Mouse (Mus musculus): ENCODE measurements around the gene Ephx1.

Ephx1 gene

DNA sequence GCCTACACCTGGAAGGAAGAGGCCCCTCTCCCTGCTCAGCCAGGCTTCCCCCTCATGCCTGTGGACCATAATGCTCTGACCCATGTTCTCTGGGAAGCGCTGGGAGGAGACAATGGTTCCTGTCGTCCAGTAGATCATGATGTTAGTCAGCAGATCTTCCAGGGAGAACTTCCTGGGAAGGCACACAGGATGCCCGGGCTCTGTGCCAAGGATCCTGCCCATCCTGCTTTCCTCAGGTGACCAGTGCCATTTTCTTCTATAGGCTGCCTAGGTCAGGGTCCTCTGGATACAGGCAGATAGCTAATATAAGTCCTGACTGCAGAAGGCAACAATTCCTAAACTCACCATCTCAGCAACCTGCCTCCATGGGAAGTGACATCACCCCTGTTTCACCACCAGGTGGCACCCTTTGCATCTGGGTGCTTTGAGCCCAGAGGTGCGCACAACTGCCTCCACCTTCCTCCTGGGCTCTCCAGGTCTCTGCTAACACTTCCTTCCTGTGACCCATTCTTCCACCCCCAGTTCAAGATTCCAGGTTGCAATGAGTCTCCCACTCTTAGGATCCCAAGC, 44.5 kb downstream of the Ephx1 start:
- in situ Hi-C loops (cut with MboI) = loop anchor here (10.0 kb wide), 1 partner anchor 71 kb away; the partner anchor contains the start of gene Pycr2

DNA sequence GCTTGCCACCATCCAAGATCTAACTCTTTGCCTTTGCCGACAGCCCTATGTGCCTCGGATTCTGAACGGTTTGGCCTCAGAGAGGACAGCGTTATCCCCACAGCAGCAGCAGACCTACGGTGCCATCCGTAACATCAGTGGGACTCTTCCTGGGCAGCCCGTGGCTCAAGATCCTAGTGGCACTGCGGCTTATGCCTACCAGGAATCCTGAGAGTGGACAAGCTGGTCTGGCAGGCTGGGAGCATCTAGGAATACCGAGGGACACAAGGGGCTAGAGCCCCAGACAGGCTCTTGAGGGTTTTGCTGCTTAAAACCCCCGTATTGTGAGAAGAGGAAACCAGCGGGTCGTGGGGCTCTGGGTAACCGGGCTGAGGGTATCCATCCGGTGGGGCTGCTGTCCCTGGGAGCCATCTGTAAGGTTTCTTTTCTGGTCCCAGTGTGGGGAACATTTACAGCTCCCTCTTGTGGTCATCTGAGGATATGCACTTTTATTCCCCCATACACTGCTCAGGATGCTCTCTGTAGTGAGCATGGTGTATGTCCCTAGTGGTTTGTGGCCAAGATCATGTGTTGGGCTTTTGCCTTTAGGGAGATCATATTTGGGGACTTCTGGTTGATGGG, 46.5 kb downstream of the Ephx1 start:
- in situ Hi-C loops (cut with MboI) = loop anchor here (10.0 kb wide), 1 partner anchor 69 kb away; the partner anchor contains the start of gene Pycr2

DNA sequence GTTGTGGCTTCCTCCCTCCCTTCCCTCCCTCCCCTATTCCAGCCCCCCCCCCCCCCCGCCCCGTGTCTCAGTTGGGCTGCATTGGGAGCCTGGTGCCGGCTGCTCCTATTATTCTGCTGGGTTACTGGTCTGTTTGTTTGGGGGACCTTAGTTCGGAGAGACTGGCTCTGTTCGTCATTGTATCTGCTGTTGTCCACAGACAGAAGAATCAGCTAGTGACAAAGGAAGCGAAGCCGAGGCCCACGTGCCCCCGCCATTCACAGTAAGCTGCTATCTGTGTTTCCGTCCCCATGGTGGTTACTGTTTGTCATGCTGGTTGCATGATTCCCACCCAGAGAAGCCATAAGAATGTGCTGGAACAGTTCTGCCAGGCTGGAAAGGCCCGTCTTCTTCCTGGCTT, 47.8 kb downstream of the Ephx1 start:
- in situ Hi-C loops (cut with MboI) = loop anchor here (10.0 kb wide), 1 partner anchor 68 kb away; the partner anchor contains the start of gene Pycr2

DNA sequence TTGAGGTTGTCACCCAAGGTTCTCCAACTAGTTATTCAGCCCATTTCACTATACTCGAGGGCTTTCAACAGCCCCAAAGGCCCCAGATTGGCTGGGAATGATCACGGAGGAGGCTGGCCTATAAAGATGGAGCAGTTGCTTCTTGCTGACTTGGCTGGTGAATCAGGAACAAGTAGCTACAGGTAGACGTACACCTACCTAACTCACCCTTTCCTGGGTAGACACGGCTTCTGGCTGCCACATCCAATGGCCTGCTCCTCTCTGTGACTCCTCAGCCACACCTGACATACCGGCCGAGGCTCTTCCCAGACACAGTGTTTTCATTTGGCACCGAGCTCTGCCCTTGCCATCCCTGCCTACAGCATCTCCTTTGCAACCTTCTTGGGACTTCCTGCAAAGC, 53.4 kb downstream of the Ephx1 start:
- in situ Hi-C loops (cut with MboI) = no loop called here

- in situ Hi-C loops (cut with MboI) = no loop called here
These were observed 54.2 kb downstream of the Ephx1 start for GRCm38 (mm10) chr1:180966542-180966941.

DNA sequence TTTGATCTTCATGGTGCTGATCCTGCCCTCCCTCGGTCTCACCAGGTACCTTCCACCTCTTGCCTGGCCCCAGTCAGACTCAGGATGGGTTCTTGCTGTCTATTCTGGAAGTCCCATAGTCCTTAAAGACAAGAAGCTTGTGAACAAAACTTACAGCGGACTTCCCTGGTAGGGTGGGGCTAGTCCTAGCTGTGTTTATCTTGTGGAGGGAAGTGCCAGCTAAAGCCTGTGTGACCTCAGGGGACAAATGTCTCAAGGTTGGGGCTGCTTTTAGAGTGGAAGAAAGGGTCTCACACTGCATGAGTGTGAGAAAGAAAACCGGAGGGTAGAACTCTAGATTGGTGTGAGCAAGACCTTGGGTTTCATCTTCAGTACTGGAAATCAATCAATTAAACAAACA, 54.9 kb downstream of the Ephx1 start:
- in situ Hi-C loops (cut with MboI) = no loop called here

GRCm38 (mm10) chr1:180958797-180959196, 61.9 kb downstream of the Ephx1 start:
- in situ Hi-C loops (cut with MboI) = no loop called here

GRCm38 (mm10) chr1:180957989-180958388, 62.7 kb downstream of the Ephx1 start:
- in situ Hi-C loops (cut with MboI) = no loop called here

- in situ Hi-C loops (cut with MboI) = no loop called here
These were observed 63.7 kb downstream of the Ephx1 start for GRCm38 (mm10) chr1:180956973-180957381.

- in situ Hi-C loops (cut with MboI) = no loop called here
These were observed 64.3 kb downstream of the Ephx1 start for GRCm38 (mm10) chr1:180956401-180956800.

GRCm38 (mm10) chr1:180952808-180953207, 67.9 kb downstream of the Ephx1 start:
- in situ Hi-C loops (cut with MboI) = no loop called here

DNA sequence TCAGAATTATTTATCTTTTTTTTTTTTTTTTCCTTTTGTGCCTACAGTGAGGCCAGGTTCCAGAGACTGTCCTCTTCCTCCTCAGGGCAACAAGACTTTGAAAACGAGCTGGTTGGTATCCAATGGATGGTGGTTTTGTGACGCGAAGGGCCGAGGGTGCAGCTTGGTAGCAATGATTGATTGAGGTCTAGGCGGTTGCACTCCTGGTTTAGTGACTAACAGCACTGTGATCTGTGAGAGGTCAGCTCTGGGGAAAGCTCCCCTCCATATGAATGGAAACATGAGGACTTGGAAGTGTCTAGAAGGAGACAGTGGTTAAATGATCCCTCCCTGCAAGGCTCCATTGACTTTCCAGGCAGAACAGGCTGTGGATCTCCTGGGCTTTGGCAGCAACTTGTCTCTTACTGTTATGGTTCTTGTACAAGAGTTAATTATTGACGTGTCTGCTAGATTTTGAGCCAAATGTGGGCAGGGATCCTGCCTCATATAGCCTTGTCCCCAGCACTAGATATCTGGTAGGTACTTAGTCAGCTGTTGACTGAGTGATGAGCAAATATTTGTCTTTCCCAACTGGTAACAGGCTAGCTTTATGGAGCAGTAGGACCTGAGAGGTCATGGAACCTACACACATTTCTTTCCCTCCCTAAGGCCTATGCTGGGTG, 68.5 kb downstream of the Ephx1 start:
- in situ Hi-C loops (cut with MboI) = no loop called here

GRCm38 (mm10) chr1:180946448-180946847, 74.3 kb downstream of the Ephx1 start:
- in situ Hi-C loops (cut with MboI) = no loop called here

DNA sequence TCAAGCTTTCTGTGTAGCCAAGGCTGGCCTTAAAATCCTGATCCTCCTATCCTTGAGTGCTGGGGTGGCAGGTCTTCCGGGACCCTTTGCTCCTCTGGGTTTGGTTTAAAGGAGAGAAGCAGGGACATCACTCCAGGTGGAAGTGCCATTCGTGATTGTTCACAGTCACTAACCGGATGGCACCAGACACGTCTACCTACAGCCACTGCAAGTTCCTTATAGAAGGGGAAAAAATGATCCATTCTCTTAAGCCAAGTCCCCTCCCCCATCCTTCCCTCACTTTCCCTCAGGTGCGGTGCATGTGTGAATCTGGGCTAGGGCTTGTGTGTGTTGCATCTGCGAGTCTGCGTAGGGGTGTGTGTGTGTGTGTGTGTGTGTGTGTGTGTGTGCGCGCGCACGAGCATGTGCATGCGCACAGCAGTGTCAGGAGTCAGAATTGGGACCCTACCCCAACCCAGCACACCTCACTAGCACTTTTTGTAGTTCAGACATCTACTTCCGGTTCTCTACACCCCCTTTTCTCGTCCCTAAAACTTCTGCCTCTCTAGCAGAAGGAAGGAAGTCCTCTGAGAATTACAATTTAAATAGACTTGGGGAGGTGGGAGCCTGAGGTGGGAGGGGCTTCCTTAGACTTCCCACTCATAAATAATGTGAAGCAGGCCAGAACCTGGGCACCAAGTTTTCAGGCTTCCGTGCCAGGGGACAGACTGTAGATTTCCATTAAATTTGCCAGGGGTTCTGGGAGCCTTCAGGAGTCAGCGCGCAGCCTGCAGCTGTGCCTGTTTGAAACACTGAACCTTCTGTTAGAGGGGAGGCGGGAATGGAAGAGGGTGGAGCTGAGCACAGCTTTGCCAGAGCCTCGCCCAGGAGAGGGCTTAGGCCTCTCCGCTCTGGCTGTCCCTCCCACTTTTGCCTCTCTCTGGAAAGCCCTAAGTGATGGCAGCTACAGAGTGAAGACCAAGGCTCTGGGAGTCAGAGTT, 75.4 kb downstream of the Ephx1 start:
- in situ Hi-C loops (cut with MboI) = no loop called here

DNA sequence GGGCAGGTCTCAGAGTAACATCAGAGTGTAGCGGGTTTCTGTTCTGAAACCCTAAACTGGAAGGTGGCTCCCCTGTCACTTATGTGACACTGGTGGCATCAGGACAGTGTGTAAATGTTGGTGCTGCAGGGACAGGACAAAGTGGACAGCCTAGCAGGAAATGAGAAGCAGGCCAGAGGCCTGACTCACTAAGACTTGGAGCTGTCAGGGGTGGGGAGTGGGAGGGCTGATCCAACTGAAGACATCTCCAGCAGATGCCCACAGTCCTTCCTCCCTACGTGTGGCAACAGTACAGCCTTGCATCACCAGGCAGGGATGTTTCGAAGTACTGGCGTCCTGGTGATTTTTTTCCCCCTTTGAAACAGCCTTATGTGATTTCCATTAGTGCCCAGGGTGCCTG, 76.2 kb downstream of the Ephx1 start:
- in situ Hi-C loops (cut with MboI) = no loop called here

- in situ Hi-C loops (cut with MboI) = no loop called here
These were observed 76.8 kb downstream of the Ephx1 start for GRCm38 (mm10) chr1:180943896-180944295.

DNA sequence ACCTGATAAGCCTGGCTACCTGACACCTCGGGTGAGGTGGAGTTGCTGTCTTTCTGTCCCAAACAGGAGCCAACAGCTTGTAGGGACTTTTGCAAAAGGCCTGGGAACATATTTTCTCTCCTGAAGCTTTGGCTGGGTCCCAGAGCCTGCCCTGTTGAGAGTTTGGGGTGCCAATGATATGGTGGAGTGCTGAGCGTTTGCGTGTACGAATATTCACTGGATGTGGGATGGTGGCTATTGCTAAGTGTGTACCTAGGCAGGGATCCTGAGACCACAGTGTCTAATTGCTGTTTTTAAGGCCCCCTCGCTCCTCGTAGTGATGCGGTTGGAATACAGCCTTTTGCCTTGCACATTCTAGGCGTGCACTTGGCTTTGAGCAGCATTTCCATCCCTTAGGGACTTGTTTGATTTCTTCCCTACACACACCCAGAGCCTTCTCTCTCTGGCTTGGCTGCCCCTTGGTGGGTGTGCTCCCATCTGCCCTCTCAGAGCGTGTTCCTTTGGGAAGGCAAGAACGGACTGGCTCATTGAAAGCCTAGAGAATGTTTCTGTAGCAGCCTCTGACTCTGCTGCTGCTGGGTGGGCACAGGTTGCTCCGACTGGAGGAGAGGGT, 77.6 kb downstream of the Ephx1 start:
- in situ Hi-C loops (cut with MboI) = no loop called here

- in situ Hi-C loops (cut with MboI) = no loop called here
These were observed 78.3 kb downstream of the Ephx1 start, which contains the start of gene Tmem63a for GRCm38 (mm10) chr1:180942166-180943031. TSS of gene Tmem63a (plus strand) at chr1:180942344.

GRCm38 (mm10) chr1:180941726-180942125, 79.0 kb downstream of the Ephx1 start:
- in situ Hi-C loops (cut with MboI) = no loop called here

DNA sequence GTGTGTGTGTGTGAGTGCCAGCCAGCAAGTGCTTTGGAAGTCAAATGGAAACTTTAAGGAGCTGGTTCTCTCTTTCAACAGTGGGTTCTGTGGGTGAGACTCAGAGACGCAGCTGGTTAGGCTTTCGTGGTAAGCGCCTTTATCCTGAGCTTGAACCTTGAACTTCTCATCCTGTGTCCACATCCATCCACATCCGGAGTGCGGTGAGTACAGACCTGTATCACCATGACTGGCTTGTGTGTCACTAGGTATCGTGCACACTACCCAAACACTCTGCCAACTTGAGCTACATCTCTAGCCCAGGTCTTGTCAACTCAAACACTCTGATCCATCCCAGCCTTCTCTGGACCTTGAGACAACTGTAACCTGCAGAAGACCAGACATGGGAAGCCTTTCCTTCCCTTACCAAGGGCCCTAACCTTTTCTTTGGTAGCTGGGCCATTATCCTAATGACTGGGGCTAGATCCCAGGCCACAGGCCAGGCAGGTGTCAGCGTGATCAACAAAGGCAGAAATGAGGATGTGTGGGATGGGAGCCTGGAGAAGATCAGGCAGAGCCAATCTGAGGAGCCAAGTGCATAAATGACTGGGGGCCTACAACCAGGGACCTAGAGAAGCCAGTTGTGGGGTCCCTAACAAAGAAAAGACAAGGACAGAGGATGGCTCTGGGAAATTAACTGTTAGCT, 79.8 kb downstream of the Ephx1 start:
- in situ Hi-C loops (cut with MboI) = no loop called here

Measured in mature B cell (primary cell).